Mouse (Mus musculus): ENCODE measurements around the gene Cideb.
"Not testable (repeated sequence)": the region's sequence is repeated elsewhere in the genome, so short reads cannot be mapped to it uniquely, and the experiment has no call there.

Gene Cideb

DNA sequence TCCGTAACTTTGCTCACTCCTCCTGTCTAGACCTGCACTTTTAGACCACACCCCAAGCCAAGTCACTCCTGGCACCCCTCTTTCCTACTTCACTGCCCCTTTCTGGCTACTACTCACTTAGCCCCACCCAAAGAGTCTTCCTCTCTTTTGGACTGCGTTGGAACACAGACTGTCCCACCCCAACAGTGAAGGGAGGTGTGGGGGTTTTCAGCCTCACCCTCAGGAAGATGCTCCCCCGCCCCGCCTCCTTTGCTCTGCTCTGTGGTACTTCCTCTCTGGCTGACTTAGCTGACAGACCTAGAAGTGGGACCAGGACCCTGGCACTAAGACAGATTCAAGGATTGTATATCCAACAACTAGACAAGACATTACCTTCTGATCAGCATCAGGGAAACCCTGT is 7.4 kb upstream of the Cideb start, which contains the start of gene Ltb4r1:
Gene Ltb4r1 (plus strand): TSS at position 267 of the 400 bp plus-strand sequence.
- in situ Hi-C loops (cut with MboI, MseI), result no loop called here

DNA sequence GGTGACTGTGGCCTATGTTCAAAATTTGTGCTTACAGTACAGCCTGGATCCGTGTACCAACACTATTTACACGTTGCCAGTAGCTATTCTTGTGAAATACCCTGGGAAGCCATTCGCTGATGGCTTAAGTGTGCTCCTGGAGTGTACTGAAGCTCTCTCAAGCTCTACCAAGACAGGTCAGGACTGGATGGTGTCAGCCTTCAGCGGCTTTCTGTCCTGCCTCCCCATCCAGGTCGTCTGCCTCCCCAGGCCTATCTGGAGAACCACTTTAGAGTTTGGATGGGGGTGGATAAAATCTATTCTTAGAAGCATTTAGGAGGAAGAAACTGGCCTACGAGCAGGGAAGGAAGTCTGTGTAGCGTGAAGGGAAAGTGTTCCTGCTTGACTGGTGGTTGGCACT is 4.9 kb upstream of the Cideb start:
- in situ Hi-C loops (cut with MboI, MseI), result no loop called here

DNA sequence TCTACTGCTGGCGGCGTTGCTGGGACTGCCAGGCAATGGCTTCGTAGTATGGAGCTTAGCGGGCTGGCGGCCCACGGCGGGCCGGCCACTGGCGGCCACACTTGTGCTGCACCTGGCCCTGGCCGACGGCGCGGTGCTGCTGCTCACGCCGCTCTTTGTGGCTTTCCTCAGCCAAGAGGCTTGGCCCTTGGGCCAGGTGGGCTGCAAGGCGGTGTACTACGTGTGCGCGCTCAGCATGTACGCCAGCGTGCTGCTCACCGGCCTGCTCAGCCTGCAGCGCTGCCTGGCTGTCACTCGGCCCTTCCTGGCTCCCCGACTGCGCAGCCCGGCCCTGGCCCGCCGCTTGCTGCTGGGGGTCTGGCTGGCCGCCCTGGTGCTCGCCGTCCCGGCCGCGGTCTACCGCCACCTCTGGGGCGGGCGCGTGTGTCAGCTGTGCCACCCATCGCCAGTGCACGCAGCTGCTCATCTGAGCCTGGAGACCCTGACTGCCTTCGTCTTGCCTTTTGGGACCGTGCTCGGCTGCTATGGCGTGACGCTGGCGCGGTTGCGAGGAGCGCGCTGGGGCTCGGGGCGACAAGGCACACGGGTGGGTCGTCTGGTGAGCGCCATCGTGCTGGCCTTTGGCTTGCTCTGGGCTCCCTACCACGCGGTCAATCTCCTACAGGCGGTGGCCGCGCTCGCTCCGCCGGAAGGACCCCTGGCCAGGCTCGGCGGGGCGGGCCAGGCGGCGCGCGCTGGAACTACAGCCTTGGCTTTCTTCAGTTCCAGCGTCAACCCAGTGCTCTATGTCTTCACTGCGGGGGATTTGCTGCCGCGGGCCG is 4.0 kb upstream of the Cideb start:
- in situ Hi-C loops (cut with MboI, MseI), result no loop called here

GRCm38 (mm10) chr14:55761163-55761562 is 2.9 kb upstream of the Cideb start, which contains the start of gene Ltb4r2:
Gene Ltb4r2, plus strand, starts transcription at chr14:55761428.
- in situ Hi-C loops (cut with MboI, MseI), result no loop called here

DNA sequence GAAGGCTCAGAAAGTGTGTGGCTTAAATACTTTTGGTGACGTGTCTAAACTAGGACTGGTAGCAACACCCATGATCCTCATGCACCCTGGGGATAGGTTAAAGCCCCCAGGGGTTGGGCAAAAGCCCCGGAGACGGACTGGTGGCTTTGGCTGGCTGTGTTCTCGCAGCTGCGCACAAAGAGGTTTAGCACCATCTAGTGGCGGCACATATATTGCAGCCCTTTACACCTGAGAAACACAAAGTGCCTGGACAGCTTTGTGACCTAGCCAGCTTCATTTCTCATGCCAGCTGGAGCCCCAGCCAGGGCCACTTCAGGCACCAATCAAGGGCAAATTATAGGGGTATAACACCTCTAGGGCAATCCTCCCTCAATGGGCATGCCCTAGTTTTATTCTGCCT is 1.9 kb upstream of the Cideb start:
- in situ Hi-C loops (cut with MboI, MseI), result not testable (repeated sequence)

GRCm38 (mm10) chr14:55757566-55757965 is 692 bp downstream of the Cideb start:
- in situ Hi-C loops (cut with MboI, MseI), result no loop called here

- in situ Hi-C loops (cut with MboI, MseI), result no loop called here
Measured at GRCm38 (mm10) chr14:55747051-55747847, 11.0 kb downstream of the Cideb start.

GRCm38 (mm10) chr14:55745861-55746237 is 12.4 kb downstream of the Cideb start:
- in situ Hi-C loops (cut with MboI, MseI), result no loop called here

GRCm38 (mm10) chr14:55745180-55745860 is 12.9 kb downstream of the Cideb start, which contains the start of the genes Dhrs1 and Nop9:
Gene Dhrs1, minus strand, starts transcription at chr14:55745690.
Gene Nop9, plus strand, starts transcription at chr14:55745693.
- in situ Hi-C loops (cut with MboI, MseI), result no loop called here

GRCm38 (mm10) chr14:55743711-55744110 is 14.5 kb downstream of the Cideb start:
- in situ Hi-C loops (cut with MboI, MseI), result loop anchor here (5.0 kb wide), 1 partner anchor 61 kb away; the partner anchor contains the start of gene Tinf2

GRCm38 (mm10) chr14:55737086-55737687 is 21.1 kb downstream of the Cideb start:
- in situ Hi-C loops (cut with MboI, MseI), result no loop called here

DNA sequence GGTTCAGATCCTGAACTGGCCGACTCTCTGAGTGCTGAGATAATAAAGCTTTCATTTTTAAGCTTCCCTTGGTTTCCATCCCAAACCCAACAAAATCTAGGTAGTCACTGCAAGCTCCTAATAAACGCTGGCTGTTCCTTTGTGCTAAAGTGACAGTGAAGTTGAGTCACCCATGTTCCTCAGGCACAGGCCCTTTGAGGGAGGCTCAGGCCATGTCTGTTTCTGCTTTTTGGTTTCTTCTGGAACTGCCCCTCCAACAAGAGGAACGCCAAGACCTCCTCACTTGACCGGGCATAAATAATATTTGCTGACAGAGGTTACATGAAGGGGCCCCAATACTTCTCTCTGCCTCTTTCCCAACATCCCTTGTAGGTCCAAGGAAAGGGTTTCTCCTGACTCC is 22.5 kb downstream of the Cideb start:
- in situ Hi-C loops (cut with MboI, MseI), result no loop called here

DNA sequence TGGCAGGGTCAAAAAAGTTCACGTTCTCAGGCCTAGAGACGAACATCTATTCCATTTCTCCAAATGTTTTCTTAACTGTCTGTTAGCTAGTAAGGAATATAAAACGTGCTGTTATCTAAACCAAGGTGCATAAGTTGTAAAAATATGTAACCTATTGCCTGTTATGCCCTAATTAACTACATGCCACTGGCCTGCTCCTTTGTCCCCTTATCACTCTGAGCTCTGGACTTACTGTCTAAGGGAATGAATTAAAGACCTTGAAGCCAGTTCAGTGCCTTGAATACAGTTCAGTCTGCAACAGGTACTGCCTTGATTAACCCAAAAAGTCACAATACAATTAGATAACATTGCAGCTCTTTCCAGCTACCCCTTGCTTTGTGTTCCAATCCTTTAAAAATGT is 22.9 kb downstream of the Cideb start:
- in situ Hi-C loops (cut with MboI, MseI), result no loop called here

DNA sequence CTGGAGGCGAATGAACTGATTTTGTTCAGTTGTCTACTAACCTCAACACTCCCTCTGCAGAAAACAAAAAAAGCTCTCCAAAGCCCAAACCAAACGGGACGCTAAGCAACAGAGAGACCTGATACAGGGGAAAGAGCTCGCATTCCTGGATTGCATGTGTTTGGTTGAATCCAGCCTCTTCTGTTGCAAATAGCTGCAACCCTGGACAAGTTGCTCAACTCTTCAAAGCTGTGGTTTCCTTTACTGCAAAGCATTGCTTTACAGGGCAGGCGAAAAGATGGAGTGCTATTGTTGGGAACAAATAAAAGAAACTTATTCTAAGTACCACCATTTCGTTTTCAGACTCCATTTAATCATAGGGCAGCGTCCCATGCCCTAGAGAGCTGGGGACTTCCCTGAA is 23.4 kb downstream of the Cideb start:
- in situ Hi-C loops (cut with MboI, MseI), result no loop called here

- in situ Hi-C loops (cut with MboI, MseI), result no loop called here
Measured at GRCm38 (mm10) chr14:55733889-55734288, 24.4 kb downstream of the Cideb start.

DNA sequence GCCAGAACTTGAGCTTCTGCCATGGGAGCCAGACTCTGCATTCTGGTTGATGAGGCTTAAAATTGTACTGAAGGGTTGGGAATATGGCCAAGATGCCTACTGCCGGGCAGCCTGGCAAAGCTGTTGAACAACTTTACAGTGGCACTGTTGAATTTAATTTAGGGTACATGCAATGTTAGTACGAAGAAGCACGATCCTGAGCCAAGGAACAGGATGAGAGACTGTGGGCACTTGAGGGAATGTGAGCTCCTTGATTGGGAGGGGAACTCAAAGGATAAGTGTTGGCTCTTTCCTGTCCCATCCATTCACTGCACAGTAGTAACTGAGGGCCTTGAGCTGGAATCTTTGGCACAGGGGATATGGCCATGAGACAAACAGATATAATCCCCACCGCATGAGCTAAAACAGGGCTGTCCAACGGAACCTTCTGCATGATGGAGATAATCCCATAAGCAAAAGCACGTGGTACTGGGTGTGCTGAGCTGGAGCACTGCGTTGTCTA is 27.7 kb downstream of the Cideb start:
- in situ Hi-C loops (cut with MboI, MseI), result no loop called here

DNA sequence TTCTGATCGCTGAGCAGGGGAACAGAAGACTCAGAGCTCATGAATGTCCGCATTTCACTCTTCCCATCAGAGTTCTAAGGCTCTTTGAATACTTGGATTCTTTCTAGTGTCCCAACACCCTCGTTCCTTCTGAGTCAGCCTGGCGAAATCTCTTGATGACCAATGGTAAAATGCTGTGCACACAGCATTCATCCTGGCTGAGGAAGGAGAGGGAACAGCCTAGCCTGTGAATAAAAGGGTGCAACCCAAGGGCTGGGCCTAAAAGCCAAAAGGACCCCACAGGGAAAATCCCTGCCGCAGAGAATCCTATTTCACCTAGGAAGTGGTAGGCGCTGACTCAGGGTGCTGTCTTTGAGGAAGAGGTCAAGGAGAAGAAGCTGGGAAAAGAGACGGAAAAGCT is 28.1 kb downstream of the Cideb start:
- in situ Hi-C loops (cut with MboI, MseI), result no loop called here

GRCm38 (mm10) chr14:55727889-55728685 is 30.2 kb downstream of the Cideb start:
- in situ Hi-C loops (cut with MboI, MseI), result no loop called here

DNA sequence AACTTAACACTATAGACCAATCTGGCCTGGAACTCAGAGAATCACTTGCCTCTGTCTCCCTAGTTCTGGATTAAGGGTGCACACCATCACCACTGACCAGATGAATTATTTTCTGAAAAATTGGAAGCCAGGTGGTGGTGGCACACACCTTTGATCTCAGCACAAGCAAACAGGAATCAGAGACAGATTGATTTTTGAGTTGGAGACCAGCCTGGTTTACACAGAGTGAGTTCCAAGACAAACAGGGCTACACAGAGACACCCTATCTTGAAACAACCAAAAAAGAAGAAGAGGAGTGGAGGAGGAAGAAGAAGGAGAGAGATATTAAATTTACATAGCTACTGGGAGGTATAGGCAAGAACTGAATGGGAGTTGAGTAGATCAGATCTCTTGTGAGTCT is 32.0 kb downstream of the Cideb start:
- in situ Hi-C loops (cut with MboI, MseI), result no loop called here

- in situ Hi-C loops (cut with MboI, MseI), result loop anchor here (25.0 kb wide), 1 partner anchor 838 kb away; no protein-coding TSS in a partner anchor
Measured at GRCm38 (mm10) chr14:55724411-55724871, 33.8 kb downstream of the Cideb start.

Measured in T-helper 1 cell (primary cell).